Mouse (Mus musculus) monocyte, adult 5-6 weeks (primary cell): ENCODE measurements at regions not wholly inside any gene's neighbourhood (a gene's known extent, or its start where the extent isn't known, plus 50 kb on each side); places are given as distances from the start of the nearest gene placed in this dataset.

ENCODE experiments used
- ATAC-seq: fragments of 153-309, 156-312 bp; replicated peaks from 2 replicates; pipeline ENCODE4 v1.8.0; 2017; ENCODE audit warnings: mild to moderate bottlenecking; ENCODE audit not compliant: low TSS enrichment, insufficient number of reproducible peaks, severe bottlenecking, poor library complexity, low FRiP score

GRCm38 (mm10) chr13:37517055-37517807 lies 172.2 kb downstream of the Ly86 start:
- ATAC-seq = no peak

GRCm38 (mm10) chr13:37519948-37520347 lies 174.9 kb downstream of the Ly86 start:
- ATAC-seq = 0 out of 2 replicates have a peak, but pooled peaks have one; percentile 63

GRCm38 (mm10) chr13:37525097-37525726 lies 180.2 kb downstream of the Ly86 start:
- no peak for ATAC-seq

GRCm38 (mm10) chr13:37526102-37526501 lies 181.1 kb downstream of the Ly86 start:
- 0 out of 2 replicates have a peak, but pooled peaks have one; percentile 17 for ATAC-seq

- ATAC-seq = no peak
Measured at GRCm38 (mm10) chr13:37528380-37528779, 183.4 kb downstream of the Ly86 start.

- ATAC-seq = no peak
Measured at GRCm38 (mm10) chr13:37528876-37529275, 183.9 kb downstream of the Ly86 start.

- ATAC-seq = no peak
Measured at GRCm38 (mm10) chr13:37531512-37532183, 186.6 kb downstream of the Ly86 start.

- no peak for ATAC-seq
Measured at GRCm38 (mm10) chr13:37532596-37533170, 187.7 kb downstream of the Ly86 start.

- no peak for ATAC-seq
Measured at GRCm38 (mm10) chr13:37533851-37534250, 188.8 kb downstream of the Ly86 start.

- peak; percentile 72 for ATAC-seq
Measured at GRCm38 (mm10) chr13:37537330-37537729, 192.3 kb downstream of the Ly86 start.

- peak; percentile 16; the same call in 1 of the 2 replicates for ATAC-seq
Measured at GRCm38 (mm10) chr13:37537793-37538192, 192.8 kb downstream of the Ly86 start.

- no peak for ATAC-seq
Measured at GRCm38 (mm10) chr13:37540980-37541531, 196.0 kb downstream of the Ly86 start.

- peak; percentile 78 for ATAC-seq
Measured at GRCm38 (mm10) chr13:37541674-37542073, 196.7 kb downstream of the Ly86 start.

- peak; percentile 52 for ATAC-seq
Measured at GRCm38 (mm10) chr13:37542744-37543196, 197.8 kb downstream of the Ly86 start.

- no peak for ATAC-seq
Measured at GRCm38 (mm10) chr13:37543788-37544187, 198.8 kb downstream of the Ly86 start.

GRCm38 (mm10) chr13:37544696-37545095 lies 199.7 kb downstream of the Ly86 start:
- no peak for ATAC-seq

GRCm38 (mm10) chr13:37546556-37546955 lies 201.5 kb downstream of the Ly86 start:
- no peak for ATAC-seq

GRCm38 (mm10) chr13:37550584-37550983 lies 205.6 kb downstream of the Ly86 start:
- ATAC-seq = no peak

- ATAC-seq = no peak
Measured at GRCm38 (mm10) chr13:37553392-37553791, 208.4 kb downstream of the Ly86 start.
